Mouse (Mus musculus) granulocyte monocyte progenitor cell, adult 5-6 weeks (primary cell): ENCODE results near the gene Fbn1. TPM values are rescaled to one million over a fixed set of nuclear protein-coding genes. Genes with fewer than 3 reads are reported as not detected.

ENCODE experiments used
- ATAC-seq: replicated peaks from 2 replicates; pipeline ENCODE4 v1.8.0; 2016; ENCODE audit warnings: mild to moderate bottlenecking, moderate TSS enrichment, inconsistent platforms; ENCODE audit not compliant: poor library complexity, severe bottlenecking
- total RNA-seq, 2 experiments: library from RNA; stranded (forward) in 1 of 2; stranded (reverse) in 1 of 2; fragments of 200-712, 200-1000 nt in 1 of 2; fragments of >200 nt in 1 of 2; fragmentation: Nextera tagmentation in 1 of 2; gene quantifications; 2 replicates each; pipeline ENCODE4 v1.2.3; 2014 to 2017

Gene Fbn1
- total RNA-seq, 2 experiments from 2014 or later: 0.05 TPM; not detected in 1

DNA sequence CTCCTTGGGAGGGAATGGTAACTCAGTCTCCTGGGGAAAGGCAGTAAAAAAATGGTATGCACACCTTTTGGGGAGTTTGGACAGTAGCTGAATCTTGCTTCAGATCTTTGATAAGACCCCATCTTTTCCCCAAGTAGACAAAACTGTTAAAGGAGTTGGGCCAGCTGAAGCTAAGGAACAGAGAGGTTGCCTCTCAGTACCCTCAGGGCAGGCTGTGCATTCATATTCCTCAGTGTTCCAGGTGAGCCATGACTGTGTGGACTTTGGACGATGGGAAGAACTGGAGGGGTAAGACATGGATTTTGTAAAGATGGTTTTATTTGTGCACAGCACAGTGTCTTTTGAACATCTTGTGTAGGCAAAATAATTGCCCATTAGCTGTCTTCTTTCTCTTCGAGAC is 247.5 kb downstream of the Fbn1 start:
- no peak for ATAC-seq

DNA sequence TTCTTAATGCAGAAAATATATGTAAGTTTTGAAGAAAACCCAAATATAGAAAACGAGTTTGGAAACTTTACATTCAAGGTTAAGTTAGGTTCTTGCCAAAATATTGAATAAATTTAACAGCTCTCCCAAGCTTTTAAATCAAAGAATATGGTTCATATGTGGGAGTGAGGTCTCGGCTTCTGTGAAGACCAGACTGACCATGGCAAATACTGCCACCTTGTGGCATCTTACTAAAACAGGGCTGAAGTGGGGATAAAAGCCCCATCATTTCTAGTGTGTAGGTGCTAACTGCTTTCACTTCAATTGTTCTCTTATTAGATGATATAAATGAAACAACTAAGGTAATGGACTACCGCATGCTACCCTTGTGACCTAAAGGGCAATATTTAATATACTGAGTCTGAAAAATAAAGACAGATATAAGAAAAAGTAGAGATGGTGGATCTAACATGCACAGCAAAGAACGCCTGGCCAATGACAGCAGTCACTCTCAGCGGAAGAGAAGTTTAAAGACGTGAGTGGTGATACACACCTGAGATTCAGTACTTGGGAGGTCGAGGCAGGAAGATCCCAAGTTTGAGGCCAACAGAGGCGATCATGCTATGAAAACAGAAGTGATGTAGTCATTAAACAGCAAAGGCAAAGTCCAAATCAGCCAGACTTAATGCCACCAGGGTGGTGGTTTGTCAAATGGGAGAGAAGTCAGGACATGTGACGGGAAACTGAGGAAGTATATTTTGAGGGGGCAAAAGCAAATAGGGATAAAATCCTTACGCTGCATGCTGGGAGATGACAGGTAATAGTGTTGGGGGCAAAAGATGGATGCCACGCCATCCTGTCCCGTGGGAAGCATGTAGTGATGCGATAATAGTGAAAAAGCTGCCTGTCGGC is 248.3 kb downstream of the Fbn1 start:
- 0 out of 2 replicates have a peak, but pooled peaks have one; percentile 61 for ATAC-seq

DNA sequence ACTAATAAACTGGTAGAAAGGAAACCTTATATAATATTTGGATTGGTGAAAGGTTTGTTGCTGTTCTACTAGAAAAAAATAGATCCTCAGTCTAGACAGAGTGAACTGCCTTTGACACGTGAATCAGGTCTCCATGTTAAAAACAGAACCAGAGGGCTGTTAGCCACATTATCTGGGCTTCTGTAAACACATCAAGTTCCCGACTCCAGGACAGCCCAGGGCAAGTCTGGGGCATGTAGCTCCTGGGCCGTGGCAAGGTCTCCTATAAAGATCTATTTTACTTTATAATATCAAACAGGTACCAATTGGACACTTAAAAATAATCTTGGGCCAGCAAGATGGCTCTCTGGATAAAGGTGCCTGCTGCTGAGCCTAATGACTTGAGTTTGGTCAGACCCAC is 251.9 kb downstream of the Fbn1 start:
- no peak for ATAC-seq

DNA sequence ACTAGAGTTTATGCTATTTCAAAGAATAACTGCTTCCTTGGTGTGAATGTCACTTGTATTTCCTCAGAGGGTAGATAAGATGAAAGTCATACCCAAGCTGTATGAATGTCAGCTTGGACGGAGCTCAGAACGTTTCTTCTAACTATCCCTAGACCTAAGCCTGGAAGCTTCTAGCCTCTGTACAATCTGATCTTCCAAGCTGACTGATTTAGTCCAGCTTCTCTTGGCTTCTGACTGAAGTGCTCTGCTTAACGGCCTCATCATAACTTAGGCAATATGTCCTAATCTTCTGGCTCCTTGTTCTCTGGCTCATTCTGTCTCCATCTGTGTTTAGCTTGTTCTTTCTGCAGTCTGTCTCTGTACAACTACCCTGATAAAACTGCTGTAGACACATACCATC is 253.2 kb downstream of the Fbn1 start:
- no peak for ATAC-seq

DNA sequence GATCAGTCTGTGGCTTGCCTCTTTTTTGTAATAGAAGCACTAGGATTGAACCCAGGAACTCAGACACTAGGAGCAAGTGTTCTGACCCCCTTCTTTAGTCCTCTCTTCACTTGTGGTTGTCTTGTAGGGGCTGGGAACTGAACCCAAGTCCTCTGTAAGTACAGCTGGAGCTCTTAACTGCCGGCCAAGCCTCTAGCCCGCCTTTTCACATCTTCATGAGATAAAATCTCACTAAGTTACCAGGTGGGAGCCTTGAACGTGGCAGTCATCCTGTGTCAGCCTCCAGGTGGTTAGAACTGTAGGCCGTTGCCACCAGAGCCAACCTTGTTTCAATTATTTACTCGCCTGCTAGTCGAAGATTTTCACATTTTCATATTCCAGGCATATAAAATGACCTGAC is 254.1 kb downstream of the Fbn1 start:
- no peak for ATAC-seq

DNA sequence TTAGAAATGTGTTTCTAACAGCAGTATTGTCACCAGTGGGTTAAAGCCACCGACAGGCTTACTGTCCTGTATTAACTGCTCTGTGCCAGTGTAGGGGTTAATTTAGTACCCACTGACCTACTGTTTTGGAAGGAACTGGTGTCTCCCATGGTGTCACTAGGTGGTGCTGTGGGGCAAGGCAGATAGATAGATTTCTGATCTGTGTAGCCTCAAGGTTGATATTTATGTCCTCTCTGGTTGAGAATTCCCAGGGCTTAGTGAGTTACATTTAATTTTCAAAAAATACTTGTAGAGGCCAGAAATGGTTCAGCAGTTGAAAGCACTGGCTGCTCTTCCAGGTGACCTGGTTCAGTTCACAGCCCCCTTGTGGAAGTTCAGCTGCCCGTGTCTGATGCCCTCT is 255.5 kb downstream of the Fbn1 start:
- ATAC-seq: peak; percentile 43

DNA sequence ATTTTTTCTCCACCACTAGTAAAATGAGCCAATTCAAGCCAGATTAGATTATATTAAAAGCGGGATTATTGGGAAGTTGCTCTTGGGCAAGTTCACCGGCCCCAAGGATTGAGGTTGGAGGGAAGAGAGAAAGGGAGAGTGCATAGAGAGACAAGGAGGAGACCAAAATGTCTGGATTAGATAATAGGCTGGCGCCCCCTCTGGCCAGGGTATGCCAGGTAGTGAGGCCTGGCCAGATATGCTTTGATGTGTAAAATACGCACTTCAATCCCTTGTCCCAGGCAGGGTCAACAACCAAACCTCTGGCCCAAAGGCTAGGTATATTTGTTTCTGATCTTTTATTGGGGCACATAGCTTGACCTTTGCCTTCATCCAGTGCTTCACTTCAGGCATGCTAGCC is 256.0 kb downstream of the Fbn1 start:
- ATAC-seq: 0 out of 2 replicates have a peak, but pooled peaks have one; percentile 13

Other genes with a start within 250 kb of the Fbn1 start
- not detected in 2 replicates for gene Gm9913, start 2.9 kb downstream of the Fbn1 start, total RNA-seq (2014; fragmentation: Nextera tagmentation)
- gene Gm9913, start 2.9 kb downstream of the Fbn1 start, total RNA-seq (2017): not detected in 2 replicates
- 8.2 and 10.9 TPM in 2 replicates for gene Cep152, start 117.1 kb upstream of the Fbn1 start, total RNA-seq (2014; fragmentation: Nextera tagmentation)
- gene Cep152, start 117.1 kb upstream of the Fbn1 start, total RNA-seq (2017): 21.1 and 21.6 TPM in 2 replicates
- gene Eid1, start 165.1 kb upstream of the Fbn1 start, total RNA-seq (2014; fragmentation: Nextera tagmentation): 68.2 and 71.7 TPM in 2 replicates
- gene Eid1, start 165.1 kb upstream of the Fbn1 start, total RNA-seq (2017): 121 and 142 TPM in 2 replicates
- not detected in 2 replicates for gene Shc4, start 216.2 kb upstream of the Fbn1 start, total RNA-seq (2014; fragmentation: Nextera tagmentation)
- gene Shc4, start 216.2 kb upstream of the Fbn1 start, total RNA-seq (2017): 0.26 and 1.0 TPM in 2 replicates